ENCODE assay signal across 7 mouse cellular contexts in genomic region chr7:133775796-133776625, GRCm38 (mm10). TPM values are rescaled to one million over a fixed set of nuclear protein-coding genes. Genes with fewer than 3 reads are reported as not detected.
DNase-seq lines count a peak whose midpoint lies in the region; ATAC-seq and TF ChIP-seq lines count a peak whose summit lies in the region.

No protein-coding gene starts in this region.

- peak overlapping the region; percentile 72 for H3K9ac ChIP-seq in forebrain, postnatal 0 days
- H3K9ac ChIP-seq in liver, embryonic 16.5 days (ENCODE audit: low read depth, low read length) = peak overlapping the region; percentile 83

- no peak for TF ChIP-seq CTCF in testis, adult 2 months (IDR thresholded peaks at IDR 0.05; ENCODE audit: control insufficient read depth, insufficient read depth, insufficient replicate concordance, low read depth, low read length)
- TF ChIP-seq CTCF in forebrain, postnatal 0 days (IDR thresholded peaks at IDR 0.05; ENCODE audit: low read depth) = no peak

- WGBS in forebrain, postnatal 0 days = 4% methylated on average over 36 of the region's 38 CpGs
- WGBS in liver, embryonic 16.5 days (ENCODE audit: insufficient replicate concordance) = 4% methylated on average over 37 of the region's 38 CpGs

- H3K36me3 ChIP-seq in testis, adult 2 months (ENCODE audit: control insufficient read depth, insufficient read depth, low read length) = no peaks in the 10 kb centered on the region
- H3K36me3 ChIP-seq in forebrain, postnatal 0 days (ENCODE audit: insufficient read depth) = no peaks in the 10 kb centered on the region
- H3K36me3 ChIP-seq in liver, embryonic 16.5 days (ENCODE audit: control insufficient read depth, insufficient read depth) = no peaks in the 10 kb centered on the region

- peak overlapping the region; percentile 77 for H3K27ac ChIP-seq in testis, adult 2 months (ENCODE audit: control insufficient read depth, insufficient read depth, low read depth, low read length)
- H3K27ac ChIP-seq in forebrain, postnatal 0 days (ENCODE audit: low read depth, low read length) = peak overlapping the region; percentile 54; the same call in 1 of the 2 replicates
- peak overlapping the region; percentile 46; the same call in 1 of the 2 replicates for H3K27ac ChIP-seq in liver, embryonic 16.5 days (ENCODE audit: low read length)

- DNase-seq in testis, postnatal 14 days (ENCODE audit: low spot score) = no peak
- DNase-seq in adrenal gland, postnatal 14 days = peak; percentile 60
- DNase-seq in forebrain, postnatal 0 days = peak; percentile 38
- peak; percentile 27 for DNase-seq in ovary, postnatal 14 days (ENCODE audit: low spot score)

- peak; percentile 0; the same call in 1 of the 2 replicates for ATAC-seq in forebrain, postnatal 0 days
- ATAC-seq in inflammation-experienced regulatory T-cells, adult 6 months = peak; percentile 61
- peak; percentile 75; the same call in 1 of the 2 replicates for ATAC-seq in liver, embryonic 16.5 days (ENCODE audit: low read depth)

- H3K4me1 ChIP-seq in testis, adult 2 months (ENCODE audit: control insufficient read depth, insufficient read depth, low read length) = peaks cover 4% of the 10 kb centered on the region
- H3K4me1 ChIP-seq in forebrain, postnatal 0 days (ENCODE audit: insufficient read depth) = peaks cover 4% of the 10 kb centered on the region; the same call in 1 of the 2 replicates
- H3K4me1 ChIP-seq in liver, embryonic 16.5 days (ENCODE audit: control insufficient read depth, low read depth, low read length) = peaks cover 17% of the 10 kb centered on the region

- H3K27me3 ChIP-seq in testis, adult 2 months (ENCODE audit: control insufficient read depth, insufficient read depth, low read length) = no peaks in the 10 kb centered on the region
- no peaks in the 10 kb centered on the region for H3K27me3 ChIP-seq in forebrain, postnatal 0 days (ENCODE audit: insufficient read depth, low read length)
- no peaks in the 10 kb centered on the region; the same call in 1 of the 2 replicates for H3K27me3 ChIP-seq in liver, embryonic 16.5 days (ENCODE audit: control insufficient read depth, insufficient read depth, low read depth, low read length)

- H3K4me3 ChIP-seq in testis, adult 2 months (ENCODE audit: control insufficient read depth, low read depth, low read length) = peak overlapping the region; percentile 98
- peak overlapping the region; percentile 84 for H3K4me3 ChIP-seq in forebrain, postnatal 0 days (ENCODE audit: low read depth, low read length)
- H3K4me3 ChIP-seq in liver, embryonic 16.5 days (ENCODE audit: low read depth, low read length) = peak overlapping the region; percentile 86

- peak overlapping the region; percentile 91 for H3K4me2 ChIP-seq in forebrain, postnatal 0 days (ENCODE audit: low read depth)
- H3K4me2 ChIP-seq in liver, embryonic 16.5 days (ENCODE audit: low read depth, low read length) = peak overlapping the region; percentile 89

- no peaks in the 10 kb centered on the region for H3K9me3 ChIP-seq in forebrain, postnatal 0 days (ENCODE audit: low read length)
- H3K9me3 ChIP-seq in liver, embryonic 16.5 days (replicated peaks; ENCODE audit: control insufficient read depth, low read length) = no peaks in the 10 kb centered on the region

- TF ChIP-seq POLR2A in testis, adult 2 months (IDR thresholded peaks at IDR 0.05; ENCODE audit: control insufficient read depth, low read depth, low read length) = no peak

RNA-seq across cellular contexts. Expression of gene Fank1, which starts 0.7 kb away (rescaled TPM):
- polyA plus RNA-seq in testis, adult 2 months (2012; rRNA removed) = 202 and 217 TPM in 2 replicates
- 0.33 and 0.90 TPM in 2 replicates for total RNA-seq in adrenal gland, postnatal 14 days (2021)
- 4.5 and 5.1 TPM in 2 replicates for total RNA-seq in forebrain, postnatal 0 days (2014; rRNA removed)
- 5.2 and 9.0 TPM in 2 replicates for polyA plus RNA-seq in forebrain, postnatal 0 days (2015; fragmentation: Nextera tagmentation; extraction: Ambion mirVana)
- not detected for polyA plus RNA-seq in inflammation-experienced regulatory T-cells, adult 6 months (2017; shearing (Covaris generic))
- polyA plus RNA-seq in liver, embryonic 16.5 days (2015; fragmentation: Nextera tagmentation; extraction: Ambion mirVana) = not detected in 2 replicates

RNA-seq across cellular contexts. Expression of gene Dhx32, which starts 6.5 kb away (rescaled TPM):
- polyA plus RNA-seq in testis, adult 2 months (2012; rRNA removed) = 29.5 and 32.9 TPM in 2 replicates
- 41.6 and 44.6 TPM in 2 replicates for total RNA-seq in adrenal gland, postnatal 14 days (2021)
- total RNA-seq in forebrain, postnatal 0 days (2014; rRNA removed) = 38.2 and 47.5 TPM in 2 replicates
- 43.7 and 53.2 TPM in 2 replicates for polyA plus RNA-seq in forebrain, postnatal 0 days (2015; fragmentation: Nextera tagmentation; extraction: Ambion mirVana)
- 1 to 10 TPM; 6.8 to 8.7 (median 8.5) TPM for polyA plus RNA-seq in inflammation-experienced regulatory T-cells, adult 6 months (2017; shearing (Covaris generic))
- polyA plus RNA-seq in liver, embryonic 16.5 days (2015; fragmentation: Nextera tagmentation; extraction: Ambion mirVana) = 9.3 and 9.6 TPM in 2 replicates

Comparison
In these comparisons a context has a peak if more than half of its experiments do, and no peak if none do; other contexts are left out.
1. ATAC-seq: peak in every context shown above with its lines; median percentile 75 in liver, embryonic 16.5 days; 61 in inflammation-experienced regulatory T-cells, adult 6 months; 0 in forebrain, postnatal 0 days.
2. RNA of gene Fank1, which starts 0.7 kb away (polyA plus RNA-seq): 202 to 217 TPM in testis, adult 2 months; 5.2 to 9.0 TPM in forebrain, postnatal 0 days, not detected in inflammation-experienced regulatory T-cells, adult 6 months and not detected in liver, embryonic 16.5 days; every median in the first group is over 10 times any median in the second.
3. Peak in every context shown above with its lines, with median percentiles within 50 percentile points of each other: H3K27ac ChIP-seq and H3K4me3 ChIP-seq.